Mouse (Mus musculus): ENCODE data around the gene Aars2.

DNA sequence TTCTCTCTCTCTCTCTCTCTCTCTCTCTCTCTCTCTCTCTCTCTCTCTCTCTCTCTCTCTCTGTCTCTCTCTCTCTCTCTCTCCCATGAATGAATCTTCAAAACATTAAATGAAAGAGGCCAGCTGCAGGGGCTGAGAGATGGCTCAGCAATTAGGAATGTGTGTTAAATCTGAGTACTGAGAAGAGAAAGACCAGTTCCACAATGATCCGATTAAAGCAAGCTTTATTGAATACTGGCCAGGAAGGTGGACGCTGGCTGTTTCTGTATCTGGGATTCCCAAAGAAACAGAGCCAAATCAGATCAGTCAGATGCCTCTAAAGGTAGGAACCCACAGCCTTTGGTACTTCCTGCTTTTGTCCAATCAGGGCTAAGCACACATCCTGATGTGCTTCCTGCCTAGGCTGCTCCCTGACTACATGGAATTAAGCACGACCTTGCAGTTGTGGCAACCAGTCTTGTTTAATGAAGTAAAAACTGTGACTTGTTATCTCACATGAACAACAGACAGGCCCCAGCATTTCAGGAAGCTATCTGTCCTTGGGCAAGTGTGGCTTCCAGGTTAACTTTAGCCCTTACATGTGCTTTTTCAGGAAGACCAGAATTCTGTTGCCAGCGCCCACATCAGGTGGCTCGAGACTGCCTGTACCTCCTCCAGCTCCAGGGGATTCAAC is 3.2 kb upstream of the Aars2 start:
- TF ChIP-seq CTCF (IDR thresholded peaks at IDR 0.05; ENCODE audit: low read depth) (no peak), EP300 (optimal IDR thresholded peaks at IDR 0.05) (no peak)
